Mouse (Mus musculus) embryo, embryonic 11 days (tissue): ENCODE data around the gene Clcn6.
A peak's percentile ranks its signal among the peaks of the same experiment; 100 is the strongest.
"Not testable (repeated sequence)": the region's sequence is repeated elsewhere in the genome, so short reads cannot be mapped to it uniquely, and the experiment has no call there.

Experiments used
- DNase-seq: peaks from one replicate; pipeline ENCODE4 v3.0.0-alpha.2; 2015

Gene Clcn6

DNA sequence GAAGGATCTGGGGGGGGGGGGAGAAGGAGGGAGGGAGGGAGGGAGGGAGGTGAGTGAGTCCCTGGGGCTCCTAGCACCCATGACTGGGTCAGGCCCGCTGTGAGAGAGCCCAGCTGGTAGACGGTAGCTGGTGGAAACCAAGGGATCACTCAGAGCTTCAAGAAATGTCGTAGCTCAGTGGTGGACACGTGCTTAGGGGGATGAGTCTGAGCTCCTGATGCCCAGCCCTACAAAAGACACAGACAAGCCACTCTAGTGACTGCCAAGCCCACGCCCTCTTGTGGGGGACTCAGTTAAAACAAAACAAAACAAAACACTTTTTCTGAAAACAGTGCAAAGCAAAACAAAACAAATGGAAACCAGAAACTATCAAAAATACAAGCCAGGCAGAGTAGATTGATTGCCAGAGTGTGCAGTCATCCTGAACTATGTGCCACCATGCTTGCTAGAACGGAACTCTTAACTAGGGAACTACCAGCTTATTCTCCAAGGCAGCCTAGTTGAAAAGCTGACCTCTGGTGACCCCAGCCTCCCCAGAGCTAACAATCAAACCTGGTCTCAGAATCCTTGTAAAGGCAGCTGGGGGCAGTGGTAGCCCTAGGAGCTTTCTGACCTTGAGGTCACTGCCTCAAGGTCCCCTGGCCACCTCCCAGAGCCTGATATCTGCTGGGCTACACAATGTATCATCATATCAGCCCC lies 27.2 kb upstream of the Clcn6 start:
- no peak for DNase-seq

- DNase-seq: no peak
These were observed 22.5 kb upstream of the Clcn6 start for GRCm38 (mm10) chr4:148061086-148061480.

- DNase-seq: peak; percentile 63
These were observed 21.8 kb upstream of the Clcn6 start for GRCm38 (mm10) chr4:148060120-148061085.

- no peak for DNase-seq
These were observed 20.4 kb upstream of the Clcn6 start for GRCm38 (mm10) chr4:148058993-148059392.

DNA sequence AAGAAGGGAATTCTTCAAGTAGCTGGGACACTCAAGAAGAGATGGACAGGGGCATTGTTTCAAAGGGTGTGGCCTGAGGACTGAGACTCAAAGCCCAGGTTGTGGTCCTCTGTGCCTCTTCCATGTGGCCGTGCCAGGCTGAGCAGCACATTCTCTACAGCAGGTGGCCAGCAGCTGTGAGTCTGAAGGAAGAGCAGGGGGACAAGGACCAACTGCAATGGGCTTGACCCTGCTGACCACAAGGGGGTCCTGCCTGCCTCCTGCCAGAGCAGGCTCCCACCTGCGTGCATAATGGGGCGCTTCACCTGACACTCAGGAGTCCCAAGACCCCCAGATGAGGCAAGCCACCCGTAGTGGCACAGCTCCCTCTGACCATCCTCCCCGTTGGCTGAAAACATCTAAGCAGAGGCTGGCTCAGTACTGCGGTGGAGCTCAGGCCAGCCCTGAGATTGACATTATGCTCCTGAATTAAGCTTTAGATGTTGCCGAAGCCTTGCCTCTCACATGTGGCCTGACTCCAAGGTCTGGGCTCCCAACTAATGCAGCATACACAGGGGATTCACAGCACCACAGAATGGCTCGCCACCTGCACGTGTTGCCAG lies 19.7 kb upstream of the Clcn6 start:
- DNase-seq: no peak

- no peak for DNase-seq
These were observed 19.1 kb upstream of the Clcn6 start for GRCm38 (mm10) chr4:148057661-148058209.

DNA sequence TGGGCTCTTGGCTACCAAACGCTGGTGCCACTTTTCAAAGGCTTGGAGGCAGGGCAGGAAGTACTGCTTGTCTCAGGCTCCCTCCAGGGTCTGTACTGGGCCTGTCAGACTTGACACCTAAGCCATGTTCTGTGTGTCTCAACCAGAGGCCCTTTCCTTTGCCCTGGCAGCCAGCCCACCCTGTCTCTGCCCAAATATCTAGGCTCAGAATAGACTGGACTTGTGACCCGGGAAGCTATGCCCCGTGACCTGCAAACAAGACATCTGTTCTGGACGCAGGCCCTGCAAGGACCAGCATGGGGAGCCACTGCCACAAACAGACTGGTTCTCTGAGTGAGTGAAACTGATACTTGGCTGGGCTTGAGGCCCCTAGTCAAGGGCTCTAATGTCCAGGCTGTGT lies 18.2 kb upstream of the Clcn6 start:
- no peak for DNase-seq

- no peak for DNase-seq
These were observed 17.6 kb upstream of the Clcn6 start for GRCm38 (mm10) chr4:148056246-148056645.

- no peak for DNase-seq
These were observed 16.5 kb upstream of the Clcn6 start for GRCm38 (mm10) chr4:148054961-148055695.

DNA sequence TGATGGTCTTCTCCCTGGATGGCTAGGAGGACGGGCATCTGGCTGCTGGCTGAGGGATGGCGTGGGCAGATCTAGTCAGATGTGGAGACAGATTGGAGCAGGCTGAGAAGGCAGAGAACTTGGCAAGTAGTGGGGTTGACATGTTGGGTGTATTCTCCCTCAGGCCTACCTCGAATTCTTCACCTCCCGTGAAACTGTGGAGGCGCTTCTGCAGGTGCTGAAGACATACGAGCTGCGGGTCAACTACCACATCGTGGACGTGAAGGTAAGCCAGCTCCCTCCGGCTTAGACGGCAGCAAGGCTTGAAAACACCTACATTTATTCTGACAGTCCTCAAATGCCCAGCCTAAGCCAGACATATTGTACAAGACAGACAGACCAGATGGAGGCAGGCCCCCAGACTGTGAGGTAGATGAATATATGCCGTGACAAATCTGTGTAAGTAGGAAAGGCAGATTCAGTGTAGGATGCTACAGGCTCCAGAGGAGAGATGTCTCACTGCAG lies 14.8 kb upstream of the Clcn6 start:
- DNase-seq: no peak

DNA sequence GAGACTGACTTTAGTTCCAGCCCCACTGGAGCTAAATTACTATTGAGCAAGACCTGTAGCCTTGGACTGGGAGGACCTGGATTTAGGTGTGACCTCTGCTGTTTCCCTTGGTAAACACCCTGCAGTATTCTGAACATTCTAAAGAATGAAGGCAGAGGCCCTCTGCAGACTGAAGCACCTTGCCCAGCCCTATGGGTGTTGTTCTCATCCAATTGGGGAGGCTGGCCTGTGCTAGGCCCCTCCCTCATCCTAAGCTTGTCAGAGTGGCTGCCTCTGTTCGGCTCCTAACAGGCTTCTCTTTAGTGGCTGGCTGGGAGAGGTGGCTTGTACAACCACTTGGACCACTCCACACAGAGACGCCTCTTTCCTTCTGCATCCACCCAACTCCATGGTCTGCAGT lies 14.4 kb upstream of the Clcn6 start:
- no peak for DNase-seq

- DNase-seq: no peak
These were observed 13.3 kb upstream of the Clcn6 start for GRCm38 (mm10) chr4:148051886-148052285.

- no peak for DNase-seq
These were observed 12.6 kb upstream of the Clcn6 start for GRCm38 (mm10) chr4:148051046-148051776.

DNA sequence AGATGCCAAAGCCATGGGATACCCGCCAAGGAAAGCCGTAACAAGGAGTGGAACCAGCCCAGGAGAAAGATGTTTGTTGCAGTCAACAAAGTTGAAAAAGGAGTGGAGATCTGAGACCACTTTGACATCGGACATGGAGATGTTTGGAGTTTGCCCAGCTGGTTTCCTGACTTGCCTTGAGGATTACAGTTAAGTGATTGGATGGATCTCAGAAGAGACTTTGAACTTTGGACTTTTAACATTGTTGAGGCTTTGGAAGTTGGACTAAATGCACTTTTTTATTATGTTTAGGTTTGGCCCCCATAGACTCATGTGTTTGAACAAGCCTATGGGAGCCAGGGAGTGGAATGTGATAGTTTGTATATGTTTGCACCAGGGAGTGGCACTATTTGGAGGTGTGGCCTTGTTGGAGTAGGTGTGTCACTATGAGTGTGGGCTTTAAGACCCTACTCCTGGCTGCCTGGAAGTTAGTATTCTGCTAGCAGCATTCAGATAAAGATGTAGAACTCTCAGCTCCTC lies 11.8 kb upstream of the Clcn6 start:
- DNase-seq: not testable (repeated sequence)

DNA sequence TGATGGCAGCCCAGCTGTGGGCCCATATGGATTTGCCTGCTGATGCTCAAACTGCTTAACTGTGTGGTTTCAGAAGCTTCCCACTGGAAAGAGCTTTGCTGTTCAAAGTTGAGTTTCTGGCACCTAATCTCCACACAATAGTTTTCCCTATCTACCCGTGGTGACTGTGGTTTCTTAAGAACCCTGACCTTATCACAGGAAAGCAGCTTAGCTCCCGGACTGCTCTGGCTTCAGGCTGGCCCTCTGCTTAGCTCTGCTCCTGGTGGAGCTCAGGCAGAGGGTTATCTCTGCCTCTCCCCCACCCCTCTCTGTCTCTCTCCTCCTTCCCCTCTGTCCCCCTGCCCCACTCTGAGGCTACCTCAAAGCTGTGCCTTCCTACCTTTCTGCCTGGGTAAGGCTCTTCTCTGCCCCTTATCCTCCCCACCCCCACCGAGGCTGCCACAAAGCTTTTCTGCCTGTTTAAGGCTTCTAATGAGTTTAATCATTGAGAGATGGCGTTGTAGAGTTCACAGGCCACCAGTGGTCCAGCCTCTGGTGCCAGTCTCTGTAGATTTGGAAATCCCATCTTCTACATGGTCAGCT lies 7.9 kb upstream of the Clcn6 start:
- DNase-seq: no peak

- no peak for DNase-seq
These were observed 5.5 kb upstream of the Clcn6 start for GRCm38 (mm10) chr4:148044113-148044512.

DNA sequence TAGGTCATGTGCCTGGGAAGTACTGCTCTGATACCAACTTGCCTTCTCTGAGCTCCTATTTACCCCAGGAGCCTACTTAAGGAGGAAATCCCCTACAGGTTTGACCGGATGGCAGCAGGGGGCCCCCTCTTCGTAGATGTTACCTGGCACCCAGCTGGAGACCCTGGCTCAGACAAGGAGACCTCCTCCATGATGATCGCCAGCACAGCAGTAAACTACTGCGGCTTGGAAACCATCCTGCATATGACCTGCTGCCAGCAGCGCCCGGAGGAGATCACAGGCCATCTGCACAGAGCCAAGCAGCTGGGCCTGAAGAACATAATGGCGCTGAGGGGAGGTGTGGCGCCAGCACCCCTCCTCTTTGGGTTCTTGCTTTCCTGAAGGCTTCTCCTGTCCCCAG lies 4.7 kb upstream of the Clcn6 start:
- not testable (repeated sequence) for DNase-seq

DNA sequence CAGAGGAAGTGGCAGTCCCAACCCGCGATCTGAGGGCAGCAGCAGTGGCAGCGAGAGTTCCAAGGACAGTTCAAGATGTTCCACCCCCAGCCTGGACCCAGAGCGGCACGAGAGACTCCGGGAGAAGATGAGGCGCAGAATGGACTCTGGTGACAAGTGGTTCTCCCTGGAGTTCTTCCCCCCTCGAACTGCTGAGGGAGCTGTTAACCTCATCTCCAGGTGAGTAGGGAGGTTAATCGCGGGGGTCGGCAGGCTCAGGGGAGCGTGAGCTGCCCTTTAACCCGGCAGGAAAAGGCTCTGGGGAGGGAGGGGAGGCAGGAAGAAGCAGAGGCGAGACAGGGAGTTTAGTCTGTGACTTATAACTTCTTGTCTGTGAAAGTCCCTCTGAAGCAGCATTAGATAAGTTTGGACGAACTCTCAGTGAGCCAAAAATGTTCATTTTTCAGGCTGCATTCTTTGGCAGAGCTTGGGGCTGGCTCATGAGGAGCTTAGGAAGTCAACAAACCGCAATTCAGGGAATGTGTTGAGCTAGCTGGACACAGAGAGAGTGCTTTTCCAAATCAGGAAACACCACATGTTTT lies 3.1 kb upstream of the Clcn6 start:
- peak; percentile 43 for DNase-seq

- DNase-seq: peak; percentile 89
These were observed 2.5 kb upstream of the Clcn6 start for GRCm38 (mm10) chr4:148040933-148041610.
